Mouse (Mus musculus) bone marrow, adult 2 months (tissue): ENCODE data around the gene Gna13. TPM values are rescaled to one million over a fixed set of nuclear protein-coding genes. Genes with fewer than 3 reads are reported as not detected.

Experiments used
- H3K27ac ChIP-seq: fragments of 200-500 bp; 2 replicates; pipeline ENCODE4 v1.5.1; 2012; ENCODE audit warnings: low read depth, mild to moderate bottlenecking, control low read depth, inconsistent platforms, low read length; ENCODE audit not compliant: control insufficient read depth, poor library complexity, insufficient read depth
- H3K4me1 ChIP-seq: fragments of 200-500 bp; 2 replicates; pipeline ENCODE4 v1.6.1; 2011; ENCODE audit warnings: low read length; ENCODE audit not compliant: control insufficient read depth, insufficient read depth
- H3K4me3 ChIP-seq: fragments of 200-500 bp; replicated peaks from 2 replicates; pipeline ENCODE3; 2011; ENCODE audit warnings: mild to moderate bottlenecking, low read depth, low read length, control low read depth; ENCODE audit not compliant: control insufficient read depth
- CTCF ChIP-seq: fragments of 200-500 bp; IDR thresholded peaks from 2 replicates; pipeline ENCODE4 v1.5.1; 2011; ENCODE audit warnings: low read length, control low read depth; ENCODE audit not compliant: control insufficient read depth, insufficient read depth
- POLR2A ChIP-seq: fragments of 200-500 bp; IDR thresholded peaks from 2 replicates; pipeline ENCODE4 v1.6.1; 2011; ENCODE audit warnings: low read depth, mild to moderate bottlenecking, control low read depth, low read length, borderline replicate concordance; ENCODE audit not compliant: control insufficient read depth
- WGBS: fragments of 180-500 bp; shearing (Covaris S2); methylation state at CpG from one replicate; pipeline ENCODE4 v1.1.7; 2018; 5-methylcytosine and 5-hydroxymethylcytosine counted together
- polyA plus RNA-seq: library from polyadenylated mRNA; stranded (reverse); fragments of >200 nt; gene quantifications from 2 replicates; pipeline ENCODE4 v1.2.4, GENCODE M21; 2011; ENCODE audit warnings: low replicate concordance; ENCODE audit not compliant: missing spikeins, insufficient read depth, insufficient read length

The Gna13 gene
- polyA plus RNA-seq, 1 experiment = 28.9 TPM

- 77% methylated on average over 8 of the region's 8 CpGs for WGBS
- H3K4me3 ChIP-seq = no peak overlapping the region
- H3K4me1 ChIP-seq = no peaks in the 10 kb centered on the region; the same call in 1 of the 2 replicates
- TF ChIP-seq CTCF (no peak), POLR2A (no peak)
- no peak overlapping the region for H3K27ac ChIP-seq
Measured at GRCm38 (mm10) chr11:109443468-109444263, 81.0 kb downstream of the Gna13 start.

GRCm38 (mm10) chr11:109444600-109444999 is 82.0 kb downstream of the Gna13 start:
- Histone ChIP-seq H3K27ac (no peak overlapping the region), H3K4me3 (no peak overlapping the region), H3K4me1 (no peaks in the 10 kb centered on the region; the same call in 1 of the 2 replicates)
- TF ChIP-seq CTCF = peak; percentile 42; the same call in 1 of the 2 replicates
- no peak for TF ChIP-seq POLR2A
- 50% methylated on average over 7 of the region's 7 CpGs for WGBS

DNA sequence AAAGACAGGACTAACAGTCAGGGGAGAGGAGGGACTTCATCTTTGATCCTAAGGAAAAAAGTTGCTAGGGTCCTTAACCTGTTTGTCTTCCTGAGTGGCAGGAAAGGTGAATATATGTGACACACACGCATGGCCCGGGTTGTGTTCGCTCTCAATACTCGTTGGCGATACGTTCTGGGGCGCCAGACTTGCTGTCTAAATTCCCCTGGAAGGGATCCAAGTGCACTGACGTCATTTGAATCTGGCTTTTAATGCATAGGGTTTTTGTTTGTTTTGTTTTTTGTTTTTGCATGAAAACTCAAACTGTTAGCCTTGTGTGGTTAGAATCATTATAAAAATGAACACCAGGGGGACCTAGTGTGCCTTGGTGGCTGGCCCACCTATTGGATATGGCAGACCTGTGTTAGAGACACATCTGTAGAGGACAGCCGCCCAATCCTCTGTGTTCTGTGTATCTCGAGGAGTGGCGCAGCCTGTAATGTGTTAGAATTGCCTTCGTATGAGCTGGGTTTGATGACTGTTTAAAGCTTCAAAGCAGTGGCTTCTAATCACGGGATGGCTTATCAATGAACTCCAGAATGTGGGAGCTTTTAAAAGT is 82.9 kb downstream of the Gna13 start:
- TF ChIP-seq CTCF (peak; percentile 81), POLR2A (no peak)
- 47% methylated on average over 13 of the region's 13 CpGs for WGBS
- Histone ChIP-seq H3K27ac (no peak overlapping the region), H3K4me1 (no peaks in the 10 kb centered on the region; the same call in 1 of the 2 replicates), H3K4me3 (no peak overlapping the region)

Other genes with a start within 250 kb of the Gna13 start
- not detected in 2 replicates for gene E030025P04Rik, start 218.5 kb upstream of the Gna13 start, polyA plus RNA-seq
- gene Rgs9, start 64.7 kb upstream of the Gna13 start, polyA plus RNA-seq = 0.57 TPM in 1 of 2 replicates, not detected in the other
- not detected in 2 replicates for gene 9930022D16Rik, start 51.1 kb downstream of the Gna13 start, polyA plus RNA-seq
- gene Amz2, start 63.1 kb downstream of the Gna13 start, polyA plus RNA-seq = 13.3 and 19.3 TPM in 2 replicates
- gene Arsg, start 110.5 kb downstream of the Gna13 start, polyA plus RNA-seq = 1.5 and 3.7 TPM in 2 replicates
- gene Slc16a6, start 110.8 kb downstream of the Gna13 start, polyA plus RNA-seq = 31.3 and 50.4 TPM in 2 replicates
- 13.3 and 18.3 TPM in 2 replicates for gene Wipi1, start 249.1 kb downstream of the Gna13 start, polyA plus RNA-seq